Mouse (Mus musculus) lung, postnatal 25 days (tissue): ENCODE measurements at regions not wholly inside any gene's neighbourhood (a gene's known extent, or its start where the extent isn't known, plus 50 kb on each side); places are given as distances from the start of the nearest gene placed in this dataset.

Source experiments
- DNase-seq: peaks from one replicate; pipeline ENCODE4 v3.0.0; 2022; ENCODE audit warnings: low spot score

- DNase-seq, result no peak
Observed at GRCm38 (mm10) chr10:99367757-99368156, 104.7 kb downstream of the Dusp6 start.

GRCm38 (mm10) chr10:99375101-99375500 lies 112.1 kb downstream of the Dusp6 start:
- no peak for DNase-seq

GRCm38 (mm10) chr10:99376430-99376829 lies 113.4 kb downstream of the Dusp6 start:
- no peak for DNase-seq

- DNase-seq, result no peak
Observed at GRCm38 (mm10) chr10:99377548-99377947, 114.5 kb downstream of the Dusp6 start.

GRCm38 (mm10) chr10:99379156-99379555 lies 116.1 kb downstream of the Dusp6 start:
- DNase-seq, result no peak

- no peak for DNase-seq
Observed at GRCm38 (mm10) chr10:99380170-99380569, 117.1 kb downstream of the Dusp6 start.

GRCm38 (mm10) chr10:99383028-99383427 lies 120.0 kb downstream of the Dusp6 start:
- no peak for DNase-seq

GRCm38 (mm10) chr10:99384366-99384765 lies 121.3 kb downstream of the Dusp6 start:
- no peak for DNase-seq

GRCm38 (mm10) chr10:99384851-99385250 lies 121.8 kb downstream of the Dusp6 start:
- no peak for DNase-seq

GRCm38 (mm10) chr10:99385854-99386253 lies 122.8 kb downstream of the Dusp6 start:
- DNase-seq, result no peak

GRCm38 (mm10) chr10:99388526-99388925 lies 125.5 kb downstream of the Dusp6 start:
- no peak for DNase-seq

GRCm38 (mm10) chr10:99388986-99389385 lies 126.0 kb downstream of the Dusp6 start:
- no peak for DNase-seq

- no peak for DNase-seq
Observed at GRCm38 (mm10) chr10:99390609-99391183, 127.7 kb downstream of the Dusp6 start.

- DNase-seq, result no peak
Observed at GRCm38 (mm10) chr10:99391725-99392124, 128.7 kb downstream of the Dusp6 start.

GRCm38 (mm10) chr10:99392979-99393378 lies 129.9 kb downstream of the Dusp6 start:
- no peak for DNase-seq

GRCm38 (mm10) chr10:99393523-99393922 lies 130.5 kb downstream of the Dusp6 start:
- no peak for DNase-seq

GRCm38 (mm10) chr10:99395411-99395810 lies 132.4 kb downstream of the Dusp6 start:
- no peak for DNase-seq

GRCm38 (mm10) chr10:99396630-99397029 lies 133.6 kb downstream of the Dusp6 start:
- DNase-seq, result no peak

- no peak for DNase-seq
Observed at GRCm38 (mm10) chr10:99400076-99400475, 137.0 kb downstream of the Dusp6 start.

- no peak for DNase-seq
Observed at GRCm38 (mm10) chr10:99406764-99407163, 143.7 kb downstream of the Dusp6 start.

- no peak for DNase-seq
Observed at GRCm38 (mm10) chr10:99408786-99409185, 145.8 kb downstream of the Dusp6 start.

- DNase-seq, result peak; percentile 9
Observed at GRCm38 (mm10) chr10:99409744-99410143, 146.7 kb downstream of the Dusp6 start.

GRCm38 (mm10) chr10:99410754-99411153 lies 147.7 kb downstream of the Dusp6 start:
- DNase-seq, result peak; percentile 12

- DNase-seq, result no peak
Observed at GRCm38 (mm10) chr10:99413455-99413854, 150.4 kb downstream of the Dusp6 start.

GRCm38 (mm10) chr10:99416271-99416670 lies 153.2 kb downstream of the Dusp6 start:
- DNase-seq, result no peak
